Mouse (Mus musculus) large intestine, adult 2 months (tissue): ENCODE results near the gene Uvrag. TPM values are rescaled to one million over a fixed set of nuclear protein-coding genes. Genes with fewer than 3 reads are reported as not detected.
"Not testable (repeated sequence)": the region's sequence is repeated elsewhere in the genome, so short reads cannot be mapped to it uniquely, and the experiment has no call there.

Source experiments
- DNase-seq: peaks from one replicate; pipeline ENCODE4 v3.0.0-alpha.2; 2012; ENCODE audit warnings: low read depth, low spot score
- WGBS: fragments of 180-500 bp; shearing (Covaris S2); methylation state at CpG from one replicate; pipeline ENCODE4 v1.1.7; 2018; 5-methylcytosine and 5-hydroxymethylcytosine counted together
- polyA plus RNA-seq: library from polyadenylated mRNA; depleted of rRNA; stranded (reverse); fragments of >200 nt; gene quantifications from 2 replicates; pipeline ENCODE4 v1.2.3, GENCODE M21; 2012

Gene Uvrag
- polyA plus RNA-seq, 1 experiment = 5.0 TPM

DNA sequence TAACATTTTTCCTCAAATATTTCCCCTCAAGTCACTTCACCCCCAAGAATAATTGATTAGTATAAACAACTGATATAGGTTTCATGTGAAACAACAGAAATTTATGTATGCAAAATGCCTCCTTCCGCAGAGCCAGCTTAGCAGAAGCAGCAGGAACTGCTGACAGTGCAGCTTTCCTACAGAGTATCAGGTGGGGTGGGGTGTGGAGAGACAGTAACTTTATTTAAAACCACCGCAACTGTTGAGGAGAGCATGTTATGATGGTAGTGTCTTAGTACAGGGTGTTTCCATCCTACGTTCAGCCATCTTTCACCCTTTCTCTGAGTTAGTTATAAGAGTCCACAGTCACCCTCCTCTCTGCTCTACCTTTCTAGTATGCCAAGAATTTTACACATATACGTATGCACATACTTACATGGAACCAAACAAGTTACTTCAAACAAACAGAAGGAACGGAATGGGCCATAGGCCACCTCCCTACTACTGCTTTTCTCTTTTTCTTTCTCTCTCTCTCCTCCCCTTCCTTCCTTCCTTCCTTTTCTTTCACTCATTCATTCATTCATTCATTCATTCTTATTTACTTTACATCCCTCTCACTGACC is 145.7 kb downstream of the Uvrag start:
- DNase-seq = no peak
- WGBS = 84% methylated on average over 5 of the region's 5 CpGs

GRCm38 (mm10) chr7:98994137-98994536 is 146.8 kb downstream of the Uvrag start:
- DNase-seq = no peak
- WGBS = 49% methylated on average over 6 of the region's 6 CpGs

DNA sequence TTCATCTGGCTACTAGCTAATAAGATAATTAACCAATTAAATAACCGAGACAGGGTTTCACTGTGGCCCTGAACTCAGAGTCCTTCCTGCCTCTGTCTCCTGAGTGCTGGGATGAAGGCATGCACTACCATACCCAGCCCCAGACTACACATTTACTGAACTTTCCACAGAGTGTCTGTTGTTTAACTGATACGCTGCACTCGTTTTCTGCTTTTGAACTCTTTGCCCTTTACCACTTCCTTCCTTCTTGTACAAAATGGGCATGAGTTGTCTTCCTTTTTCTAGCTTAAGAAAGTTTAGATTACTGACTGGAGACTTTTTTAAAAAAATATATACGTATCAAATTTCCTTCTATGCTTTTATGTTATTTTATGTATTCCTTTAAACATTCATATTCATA is 147.5 kb downstream of the Uvrag start:
- 76% methylated on average over 4 of the region's 4 CpGs for WGBS
- no peak for DNase-seq

GRCm38 (mm10) chr7:98991204-98991761 is 149.7 kb downstream of the Uvrag start:
- no peak for DNase-seq
- WGBS = 94% methylated on average over 2 of the region's 2 CpGs

DNA sequence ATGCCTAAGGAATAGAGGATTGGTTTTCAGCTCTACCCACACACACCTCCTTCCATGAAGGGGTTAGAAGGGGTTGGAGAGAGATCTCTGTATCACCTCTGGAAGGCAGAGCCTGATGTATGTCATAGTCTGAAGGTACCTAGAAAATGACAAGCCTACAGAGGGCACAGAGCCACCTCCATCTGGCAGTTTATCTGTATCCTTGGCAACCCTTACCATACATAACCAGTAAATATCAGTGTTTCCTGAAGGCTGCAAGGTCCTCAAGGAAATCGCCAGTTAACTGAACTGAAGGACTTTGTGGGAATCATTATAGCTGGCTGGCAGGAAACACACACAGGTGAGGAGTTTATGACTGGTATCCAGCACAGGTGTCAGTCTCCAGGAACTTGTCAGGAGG is 150.4 kb downstream of the Uvrag start:
- no peak for DNase-seq
- WGBS = 26% methylated on average over 1 of the region's 1 CpGs

GRCm38 (mm10) chr7:98986962-98987441 is 153.9 kb downstream of the Uvrag start:
- DNase-seq = no peak
- 47% methylated on average over 14 of the region's 14 CpGs for WGBS

- 75% methylated on average over 2 of the region's 2 CpGs for WGBS
- DNase-seq = no peak
Observed at GRCm38 (mm10) chr7:98985935-98986334, 155.0 kb downstream of the Uvrag start.

GRCm38 (mm10) chr7:98985489-98985888 is 155.5 kb downstream of the Uvrag start:
- 90% methylated on average over 6 of the region's 6 CpGs for WGBS
- DNase-seq = no peak

GRCm38 (mm10) chr7:98984319-98984718 is 156.6 kb downstream of the Uvrag start:
- no peak for DNase-seq
- WGBS = 76% methylated on average over 7 of the region's 7 CpGs

- DNase-seq = no peak
- 93% methylated on average over 12 of the region's 12 CpGs for WGBS
Observed at GRCm38 (mm10) chr7:98983058-98983457, 157.9 kb downstream of the Uvrag start.

- WGBS = 87% methylated on average over 6 of the region's 6 CpGs
- DNase-seq = no peak
Observed at GRCm38 (mm10) chr7:98981423-98981822, 159.5 kb downstream of the Uvrag start.

DNA sequence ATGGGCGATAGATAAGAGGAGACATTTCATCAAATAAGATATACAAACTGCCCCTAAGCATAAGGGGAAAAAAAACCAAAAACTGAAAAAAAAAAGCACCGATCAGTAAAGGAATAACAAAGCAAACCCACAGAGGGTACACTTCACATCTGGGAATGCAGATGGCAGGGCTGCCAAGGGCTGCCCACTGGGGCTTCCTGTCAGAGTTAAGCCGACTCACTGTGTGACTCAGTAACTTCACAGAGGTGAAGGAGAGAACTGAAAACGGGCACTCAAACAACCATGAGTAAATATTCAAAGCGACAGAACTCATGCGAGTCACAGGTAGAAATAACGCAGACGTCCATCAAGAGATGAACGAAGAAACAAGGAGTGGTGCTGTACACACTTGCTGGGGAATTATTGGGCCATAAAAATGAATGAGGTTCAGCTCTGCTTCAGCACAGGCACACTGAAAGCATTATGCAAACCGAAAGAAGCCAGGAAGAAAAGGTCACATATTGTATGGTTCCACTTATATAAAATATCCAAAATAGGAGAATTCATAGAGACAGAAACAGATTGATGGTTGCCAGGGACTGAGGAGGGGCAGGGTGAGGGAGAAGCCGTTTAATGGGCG is 164.0 kb downstream of the Uvrag start:
- no peak for DNase-seq
- WGBS = 23% methylated on average over 12 of the region's 12 CpGs

DNA sequence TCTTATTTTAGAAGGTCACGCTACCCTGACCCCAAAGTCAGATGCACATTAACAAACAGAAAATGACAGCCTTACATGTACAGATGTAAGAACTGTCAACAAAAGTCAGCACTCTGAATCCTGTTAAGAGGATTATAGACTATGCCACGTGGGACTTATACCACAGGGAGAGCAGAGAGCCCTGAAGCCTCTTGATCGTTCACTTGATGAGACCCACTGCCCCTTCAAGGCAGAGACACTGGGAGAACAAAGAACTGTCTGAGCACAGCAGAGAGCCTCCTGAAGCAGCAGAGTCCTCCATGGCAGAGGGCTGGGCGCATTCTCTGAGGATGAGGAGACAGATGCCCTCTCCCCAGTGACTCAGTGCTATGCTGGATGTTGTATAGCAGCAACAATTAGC is 166.4 kb downstream of the Uvrag start:
- WGBS = 81% methylated on average over 4 of the region's 4 CpGs
- no peak for DNase-seq

DNA sequence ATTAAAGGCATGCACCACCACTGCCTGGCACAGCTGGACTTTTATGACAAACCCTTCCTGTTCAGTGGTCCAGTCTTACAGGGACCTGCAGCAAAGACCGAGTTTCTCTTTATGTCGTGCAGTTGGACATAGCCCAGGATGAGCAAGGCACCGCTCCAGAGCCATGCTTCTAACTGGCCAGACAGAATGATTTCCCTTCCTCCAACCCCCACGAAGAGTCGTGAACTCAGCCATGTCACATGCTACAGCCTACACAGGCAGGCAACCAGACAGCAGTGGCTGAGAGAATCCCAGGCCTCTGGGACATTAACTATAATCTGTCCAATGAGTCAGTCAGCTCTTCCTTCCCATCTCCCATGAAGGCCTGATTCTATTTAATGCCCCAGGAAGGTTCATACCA is 170.2 kb downstream of the Uvrag start:
- 69% methylated on average over 5 of the region's 5 CpGs for WGBS
- no peak for DNase-seq

GRCm38 (mm10) chr7:98968741-98969395 is 172.1 kb downstream of the Uvrag start:
- 84% methylated on average over 8 of the region's 8 CpGs for WGBS
- no peak for DNase-seq

DNA sequence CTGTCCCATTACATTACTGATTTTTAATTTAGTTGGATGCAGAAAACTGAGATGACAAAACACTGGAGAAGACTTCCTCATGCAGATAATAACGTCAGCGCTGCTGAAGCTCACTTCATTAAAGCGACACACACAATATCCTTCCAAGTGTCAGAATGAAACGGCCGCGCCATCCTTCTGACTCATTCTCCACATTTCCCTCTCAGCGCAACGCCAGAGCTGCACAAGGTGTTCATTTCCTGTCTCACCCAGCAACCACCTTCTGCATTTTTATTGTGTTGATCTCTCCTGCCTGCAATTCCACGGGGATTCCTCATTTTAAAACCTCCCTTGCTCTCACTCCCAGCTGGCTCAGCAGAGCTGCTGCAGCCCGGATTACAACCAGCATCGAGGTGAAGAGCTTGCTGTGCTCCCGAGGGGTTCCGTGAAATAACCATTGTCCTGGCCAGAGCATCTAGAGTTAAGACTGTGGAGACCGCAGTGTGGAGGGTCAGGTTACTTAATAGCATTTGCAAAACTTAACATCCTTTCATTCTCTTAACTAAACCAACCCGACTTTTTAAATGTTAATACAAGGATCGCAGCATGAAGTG is 172.8 kb downstream of the Uvrag start:
- WGBS = 26% methylated on average over 16 of the region's 16 CpGs
- DNase-seq = no peak

GRCm38 (mm10) chr7:98967672-98968071 is 173.3 kb downstream of the Uvrag start:
- 51% methylated on average over 7 of the region's 7 CpGs for WGBS
- DNase-seq = no peak

DNA sequence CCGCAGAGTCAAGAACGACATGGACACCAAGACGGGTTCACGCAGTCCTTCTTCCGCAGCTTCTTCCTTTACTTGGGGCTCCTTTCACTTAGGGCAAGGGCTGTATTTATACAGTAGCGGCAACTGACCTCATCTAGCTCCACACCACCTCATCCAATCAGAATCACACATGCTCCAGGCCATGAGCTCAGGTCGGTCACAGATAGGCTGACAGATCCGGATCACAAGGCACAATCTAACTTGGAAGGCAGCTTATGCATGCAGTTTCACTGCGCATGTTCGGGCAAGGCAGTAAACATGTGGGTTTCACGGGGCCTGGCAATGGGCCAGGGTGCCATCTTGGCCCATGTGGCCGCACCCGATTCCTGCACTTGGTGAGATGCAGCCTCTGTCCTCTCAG is 177.4 kb downstream of the Uvrag start:
- 48% methylated on average over 13 of the region's 13 CpGs for WGBS
- not testable (repeated sequence) for DNase-seq

DNA sequence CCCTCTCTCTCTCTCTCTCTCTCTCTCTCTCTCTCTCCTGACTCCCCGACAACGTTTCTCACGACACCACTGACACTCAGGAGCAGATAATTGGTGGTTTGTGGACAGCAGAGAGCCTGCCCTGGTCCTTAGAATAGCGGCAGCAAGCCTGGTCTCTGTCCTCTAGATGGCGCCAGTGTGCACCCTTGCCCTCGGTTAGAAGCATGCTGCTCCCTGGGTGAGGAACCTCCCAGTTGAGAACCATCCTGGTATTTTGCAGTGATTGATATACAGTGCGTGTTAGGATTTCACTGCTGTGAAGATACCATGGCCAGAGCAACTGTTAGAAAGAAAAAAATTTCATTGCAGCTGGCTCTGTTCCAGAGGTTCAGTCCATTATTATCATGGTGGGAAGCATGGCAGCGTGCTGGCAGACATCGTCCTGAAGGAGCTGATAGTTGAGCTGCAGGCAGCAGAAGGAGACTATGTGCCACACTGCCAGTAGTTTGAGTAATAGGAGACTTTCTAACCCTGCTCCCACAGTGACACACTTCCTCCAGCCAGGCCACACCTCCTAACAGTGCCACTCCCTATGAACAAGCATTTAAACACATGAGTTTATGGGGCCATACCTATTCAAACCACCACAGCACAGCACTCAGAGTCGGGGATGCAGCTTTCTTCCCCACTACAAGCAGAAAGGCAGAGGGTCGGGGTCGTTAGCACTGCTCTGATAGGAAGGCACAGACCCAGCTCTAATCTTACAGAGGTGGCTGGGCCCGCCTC is 178.2 kb downstream of the Uvrag start:
- 18% methylated on average over 13 of the region's 13 CpGs for WGBS
- peak; percentile 83 for DNase-seq

- WGBS = 37% methylated on average over 11 of the region's 11 CpGs
- DNase-seq = no peak
Observed at GRCm38 (mm10) chr7:98962074-98962473, 178.9 kb downstream of the Uvrag start.
